Mouse (Mus musculus) bone marrow macrophage, adult 2 months (primary cell): ENCODE data around the gene Gpsm2.

Source experiments
- CTCF ChIP-seq: IDR thresholded peaks from 2 replicates; pipeline ENCODE4 v1.5.1; 2012; ENCODE audit warnings: low read depth, mild to moderate bottlenecking, low read length, moderate library complexity
- POLR2A ChIP-seq: IDR thresholded peaks from 2 replicates; pipeline ENCODE4 v1.6.1; 2012; ENCODE audit warnings: mild to moderate bottlenecking, low read depth, low read length, borderline replicate concordance

DNA sequence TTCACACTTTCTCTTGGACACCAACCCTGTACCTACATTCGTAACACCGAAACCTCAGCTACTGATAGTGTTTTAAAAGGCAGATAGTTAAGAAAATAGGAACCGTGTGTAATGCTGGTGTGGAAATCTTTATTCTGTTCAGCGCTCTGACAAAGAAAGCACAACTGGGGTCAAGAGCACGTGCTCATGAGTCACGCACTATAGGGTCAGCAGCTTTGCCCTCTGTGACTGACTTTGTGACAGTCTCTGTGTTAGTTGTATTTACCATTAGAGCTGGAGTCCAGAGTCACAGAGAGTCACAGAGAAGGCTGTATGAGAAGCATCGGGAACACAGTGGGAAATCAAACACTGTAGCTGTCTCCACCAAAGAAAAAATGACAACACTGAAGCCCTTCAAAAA is 44.8 kb upstream of the Gpsm2 start:
- TF ChIP-seq POLR2A (no peak), CTCF (no peak)
